Mouse (Mus musculus) kidney, postnatal 25 days (tissue): ENCODE results near the gene Ano6.

Experiments used
- DNase-seq, 2 experiments: peaks; one replicate each; pipeline ENCODE4 v3.0.0; 2021; ENCODE audit warnings: mixed read lengths in 2 of 2

The Ano6 gene

GRCm38 (mm10) chr15:95797144-95797983, 6.7 kb downstream of the Ano6 start:
- no peak for DNase-seq

DNA sequence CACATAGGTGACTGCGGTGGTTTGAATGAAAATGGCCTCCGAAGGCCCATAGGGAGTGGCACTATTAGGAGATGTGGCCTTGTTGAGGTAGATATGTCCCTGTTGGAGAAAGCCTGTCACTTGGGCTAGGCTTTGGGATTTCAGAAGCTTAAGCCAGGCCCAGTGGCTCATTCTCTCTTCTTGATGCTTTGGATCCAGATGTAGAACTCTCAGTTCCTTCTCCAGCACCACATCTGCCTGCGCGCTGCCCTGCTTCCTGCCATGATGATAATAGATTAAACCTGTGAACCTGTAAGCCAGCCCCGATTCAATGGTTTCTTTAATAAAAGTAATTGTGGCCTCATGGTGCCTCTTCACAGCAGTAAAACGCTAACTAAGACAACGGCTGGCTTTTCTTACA, 7.6 kb downstream of the Ano6 start:
- no peak for DNase-seq

GRCm38 (mm10) chr15:95799632-95800031, 9.0 kb downstream of the Ano6 start:
- no peak for DNase-seq

- no peak for DNase-seq
Observed at GRCm38 (mm10) chr15:95800051-95800450, 9.4 kb downstream of the Ano6 start.

DNA sequence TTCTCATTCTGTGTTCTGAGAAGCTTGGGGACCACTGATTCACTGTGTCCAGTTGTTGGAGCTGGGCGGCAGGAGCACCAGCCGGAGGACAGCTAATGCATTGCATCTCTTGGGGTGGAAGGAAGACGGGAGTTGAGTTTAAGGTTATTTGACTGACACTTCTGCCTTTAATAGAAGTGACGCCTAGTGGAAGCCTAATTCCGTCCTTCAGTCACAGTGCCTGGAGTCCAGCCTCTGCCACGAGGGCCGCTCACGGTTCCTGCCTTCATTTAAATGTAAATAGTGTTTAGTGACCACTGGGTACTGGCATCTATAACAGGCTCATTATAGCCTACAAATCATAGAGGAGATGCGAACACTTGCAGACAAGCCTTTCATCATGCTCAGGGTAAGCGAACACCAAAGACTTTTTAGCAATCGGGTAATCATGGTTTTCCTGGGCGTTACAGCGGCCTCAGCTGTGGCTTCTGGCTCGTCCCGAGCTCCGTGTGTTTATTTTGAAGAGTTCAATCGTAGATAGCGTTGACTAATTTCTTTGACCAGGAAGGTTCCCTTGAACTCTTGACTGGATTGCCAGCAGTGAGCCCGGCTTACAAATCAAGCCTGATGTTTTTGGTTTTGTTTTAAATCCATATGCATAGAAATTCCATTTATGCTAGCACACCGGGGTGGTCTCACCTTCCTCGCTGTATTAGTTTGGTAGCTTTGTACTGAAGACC, 10.8 kb downstream of the Ano6 start:
- DNase-seq: no peak

GRCm38 (mm10) chr15:95802140-95802539, 11.5 kb downstream of the Ano6 start:
- DNase-seq: no peak

- peak; percentile 35 to 66 for DNase-seq
Observed at GRCm38 (mm10) chr15:95802762-95803161, 12.1 kb downstream of the Ano6 start.

DNA sequence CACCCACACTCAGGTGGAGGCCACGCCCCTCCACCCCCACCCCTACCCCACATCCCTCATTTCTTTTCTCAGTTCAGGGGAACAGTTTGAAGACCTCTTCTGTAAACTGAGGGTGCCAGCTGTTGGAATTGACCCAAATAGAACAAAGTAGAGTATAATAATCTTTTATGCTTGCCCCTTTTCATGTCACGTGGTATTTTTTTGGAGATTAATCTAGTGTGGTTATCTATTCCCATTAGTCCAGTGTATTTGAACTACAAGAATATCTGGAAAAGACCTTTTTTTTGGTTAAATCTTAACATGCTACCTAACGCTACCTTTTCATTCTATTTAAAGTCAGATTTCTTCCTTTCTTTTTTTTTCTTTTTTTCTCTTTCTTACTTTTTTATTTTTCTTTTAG, 12.8 kb downstream of the Ano6 start:
- no peak for DNase-seq

- DNase-seq: peak; percentile 73 to 75
Observed at GRCm38 (mm10) chr15:95804255-95804654, 13.6 kb downstream of the Ano6 start.

GRCm38 (mm10) chr15:95805022-95805471, 14.4 kb downstream of the Ano6 start:
- DNase-seq: peak; percentile 56 to 72

GRCm38 (mm10) chr15:95807908-95808307, 17.3 kb downstream of the Ano6 start:
- DNase-seq: no peak

DNA sequence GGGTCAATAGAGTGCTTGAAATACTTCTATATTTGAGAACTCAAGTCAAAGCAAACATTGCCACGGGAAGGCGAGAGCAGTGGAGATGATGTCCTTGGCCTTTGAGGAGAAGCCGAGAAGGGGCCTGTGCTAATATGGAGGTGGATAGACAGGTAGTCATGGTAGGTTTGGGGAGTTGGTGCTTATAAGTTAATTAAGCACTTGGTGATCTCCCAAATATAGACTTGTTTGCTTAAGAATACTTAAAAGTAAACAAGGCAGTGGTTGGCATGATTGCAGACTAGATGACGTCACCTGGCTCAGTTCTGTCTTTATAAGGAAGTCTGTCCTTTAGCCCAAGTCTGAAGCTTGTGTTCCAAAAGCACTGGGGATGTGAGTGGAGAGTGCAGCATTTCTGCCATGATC, 19.7 kb downstream of the Ano6 start:
- DNase-seq: no peak

DNA sequence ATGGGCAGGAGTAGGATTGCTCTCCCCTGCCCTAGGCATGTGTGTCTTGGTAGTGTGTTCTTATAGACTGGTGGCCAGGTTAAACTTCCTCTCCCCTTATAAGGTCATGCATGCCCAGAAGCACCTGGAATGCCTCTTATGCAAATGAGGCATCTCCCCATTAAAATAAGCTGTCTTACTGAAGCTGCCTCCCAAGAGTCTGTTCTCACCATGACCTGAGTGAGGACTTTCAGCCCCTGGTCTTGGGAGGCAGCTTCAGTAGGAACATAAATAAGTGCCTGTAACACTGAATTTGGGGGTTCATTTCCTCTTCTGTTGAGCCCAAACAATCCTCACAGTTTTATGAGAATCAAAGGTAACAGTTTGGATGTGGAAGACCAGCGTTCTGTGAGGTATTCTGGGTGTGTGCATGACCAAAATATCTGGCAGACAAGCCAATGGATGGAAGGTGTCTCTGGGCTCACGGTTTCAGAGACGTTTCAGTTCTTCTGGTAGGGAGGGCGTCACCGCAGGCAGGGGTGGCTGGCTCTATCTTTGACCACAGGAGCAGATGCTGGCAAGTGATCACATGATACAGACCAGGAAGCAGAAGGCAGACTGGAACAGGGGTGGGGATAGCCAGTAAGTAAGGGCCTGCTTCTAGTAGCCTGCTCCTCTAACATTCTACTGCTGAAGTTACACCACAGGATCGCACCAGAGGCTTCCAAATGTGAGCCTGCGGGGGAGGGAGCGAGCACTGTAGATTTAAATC, 22.4 kb downstream of the Ano6 start:
- no peak for DNase-seq

DNA sequence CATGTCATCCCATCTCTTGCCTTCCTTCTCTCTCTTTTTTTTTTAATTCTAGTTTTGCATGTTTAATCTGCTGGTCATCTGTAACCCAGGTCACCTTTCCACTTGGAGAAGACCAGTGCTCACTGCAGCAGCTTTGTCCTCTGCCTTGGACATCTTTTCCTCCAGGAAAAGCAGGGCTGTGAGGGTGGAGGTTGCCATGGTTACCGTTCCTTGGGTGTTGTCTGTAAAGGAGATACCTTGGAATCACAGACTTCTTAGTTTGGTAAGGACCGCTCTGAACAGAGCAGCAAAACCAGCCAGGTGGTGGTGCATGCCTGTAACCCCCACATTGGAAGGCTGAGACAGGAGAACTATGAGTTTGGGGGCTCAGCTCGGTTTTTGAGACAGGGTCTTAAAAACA, 26.9 kb downstream of the Ano6 start:
- no peak for DNase-seq

- DNase-seq: peak in 1 of 2 experiments; percentile 43
Observed at GRCm38 (mm10) chr15:95819249-95820035, 28.8 kb downstream of the Ano6 start.

DNA sequence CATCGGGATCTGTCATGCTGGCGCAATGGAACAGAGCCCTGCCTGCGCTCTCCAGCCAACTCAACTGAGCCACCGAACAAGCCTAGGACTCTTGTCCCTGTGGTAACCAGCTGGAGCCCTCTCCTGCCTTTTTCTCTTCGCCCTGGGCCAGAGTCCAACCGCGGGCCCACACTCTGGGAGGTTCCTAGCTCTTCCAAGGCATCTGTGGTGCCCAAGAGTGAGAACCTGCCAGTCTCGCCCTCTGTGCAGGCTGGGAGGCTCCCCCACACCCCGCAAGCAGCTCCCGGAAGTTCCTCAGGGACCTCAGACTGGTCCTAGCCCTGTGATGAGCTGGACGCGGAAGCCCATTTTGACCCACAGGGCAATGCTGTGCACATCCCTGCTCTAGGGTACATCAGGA, 29.5 kb downstream of the Ano6 start:
- no peak for DNase-seq

DNA sequence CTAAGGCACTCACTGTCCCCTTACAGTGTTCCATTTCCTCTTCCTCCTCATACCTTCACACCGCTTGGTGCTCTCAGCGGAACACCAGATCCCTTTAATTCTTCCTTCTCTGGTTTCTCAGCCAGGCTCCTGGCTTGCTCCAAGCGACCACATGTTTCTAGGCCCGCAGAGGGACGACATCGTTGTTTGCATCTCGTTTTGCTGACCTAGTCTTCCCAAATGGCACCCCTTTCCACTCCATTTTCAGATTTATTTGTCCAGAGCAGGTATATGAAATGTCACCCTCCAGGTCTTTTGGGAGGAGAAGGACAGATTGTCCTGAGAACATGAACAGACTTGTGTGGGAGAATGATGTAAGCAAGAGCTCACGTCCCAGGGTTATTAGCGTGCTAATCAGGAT, 30.0 kb downstream of the Ano6 start:
- DNase-seq: no peak

- no peak for DNase-seq
Observed at GRCm38 (mm10) chr15:95822099-95822498, 31.5 kb downstream of the Ano6 start.

DNA sequence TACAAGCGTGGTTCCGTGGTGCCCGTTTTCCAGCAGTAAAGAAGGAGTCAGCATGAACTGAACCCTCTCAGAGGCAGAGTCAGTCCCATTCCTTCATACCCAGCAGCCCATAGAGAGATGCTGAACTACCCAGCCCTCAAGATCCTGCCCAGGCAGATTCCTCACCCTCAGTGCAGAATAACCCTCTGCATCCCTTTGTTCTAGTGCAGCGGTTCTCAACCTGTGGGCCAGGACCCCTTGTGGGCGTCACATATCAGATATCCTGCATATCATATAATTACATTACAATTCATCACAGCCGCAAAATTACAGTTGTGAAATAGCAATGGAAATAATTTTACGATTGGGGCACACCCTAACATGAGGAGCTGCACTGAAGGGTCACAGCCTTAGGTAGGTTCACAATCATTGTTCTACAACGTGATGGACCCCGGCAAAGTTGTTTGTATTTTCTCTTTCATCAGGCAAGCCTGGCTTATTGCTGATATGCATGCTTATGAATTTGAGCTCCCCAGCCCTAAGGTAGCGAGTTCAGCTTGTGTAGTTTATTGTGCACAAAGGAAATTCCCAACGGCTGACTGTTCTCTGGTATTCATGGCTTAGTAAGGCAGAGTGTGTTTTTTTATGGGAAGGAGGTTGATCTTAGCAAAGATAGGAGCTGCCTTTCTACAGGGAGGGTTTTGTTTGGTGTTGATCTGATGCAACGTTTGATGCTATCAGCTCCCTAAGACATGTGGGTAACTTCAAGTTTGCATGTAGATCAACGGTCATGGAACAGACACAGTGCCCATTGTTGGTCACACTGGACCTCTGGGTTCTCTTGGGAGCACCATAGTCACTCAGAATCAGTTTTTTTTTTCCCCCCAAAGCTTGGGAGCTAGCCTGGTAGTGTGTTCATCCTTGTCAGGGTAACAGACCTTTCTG, 33.0 kb downstream of the Ano6 start:
- DNase-seq: no peak

- no peak for DNase-seq
Observed at GRCm38 (mm10) chr15:95826516-95826915, 35.9 kb downstream of the Ano6 start.

DNA sequence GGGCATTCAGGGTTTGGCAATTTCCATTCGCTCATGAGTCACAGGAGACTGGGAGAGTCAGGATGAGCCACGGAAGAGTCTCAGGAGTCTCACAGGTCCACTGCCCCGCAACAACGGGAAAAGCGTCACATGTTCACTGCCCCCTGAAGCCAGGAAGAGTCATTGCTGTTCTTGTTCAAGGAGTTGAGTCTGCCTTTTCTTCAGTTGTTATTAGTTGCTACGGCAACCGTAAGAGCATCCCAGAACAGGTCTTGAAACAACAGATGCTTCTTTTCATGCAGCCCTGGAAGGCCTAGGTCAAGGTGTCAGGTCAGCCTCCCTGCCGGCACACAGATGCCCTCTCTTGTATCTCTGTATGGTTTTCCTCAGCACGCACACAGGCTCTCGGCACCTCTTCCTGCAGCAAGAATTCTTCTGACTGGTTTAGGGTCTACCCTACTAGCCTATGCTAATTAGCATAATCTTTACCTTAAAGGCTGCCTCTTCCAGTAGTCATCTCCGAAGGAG, 36.9 kb downstream of the Ano6 start:
- peak in 1 of 2 experiments; percentile 63 for DNase-seq
